Mouse (Mus musculus) embryonic facial prominence, embryonic 15.5 days (tissue): ENCODE measurements around the gene Mrpl51. TPM values are rescaled to one million over a fixed set of nuclear protein-coding genes. Genes with fewer than 3 reads are reported as not detected.
A peak's percentile ranks its signal among the peaks of the same experiment; 100 is the strongest.

Experiments
- ATAC-seq: fragments of 200-750 bp; cut with Nextera tagmentation; 2 replicates; pipeline ENCODE4 v1.8.0; 2017; ENCODE audit warnings: low read depth, moderate TSS enrichment; ENCODE audit not compliant: insufficient number of reproducible peaks, low FRiP score, low TSS enrichment
- H3K27ac ChIP-seq: fragments of 300-500 bp; sonication (generic); replicated peaks from 2 replicates; pipeline ENCODE4 v1.5.1; 2015; ENCODE audit warnings: mild to moderate bottlenecking, inconsistent platforms
- H3K27me3 ChIP-seq: fragments of 300-500 bp; sonication (generic); 2 replicates; pipeline ENCODE4 v1.6.1; 2015; ENCODE audit warnings: inconsistent platforms
- H3K36me3 ChIP-seq: fragments of 300-500 bp; sonication (generic); 2 replicates; pipeline ENCODE4 v1.6.1; 2015; ENCODE audit warnings: mild to moderate bottlenecking, inconsistent platforms
- H3K4me1 ChIP-seq: fragments of 300-500 bp; sonication (generic); 2 replicates; pipeline ENCODE4 v1.6.1; 2015; ENCODE audit warnings: inconsistent platforms
- H3K4me2 ChIP-seq: fragments of 300-500 bp; sonication (generic); replicated peaks from 2 replicates; pipeline ENCODE4 v1.6.1; 2015; ENCODE audit warnings: mild to moderate bottlenecking, inconsistent platforms
- H3K4me3 ChIP-seq: fragments of 300-500 bp; sonication (generic); replicated peaks from 2 replicates; pipeline ENCODE4 v1.5.1; 2015; ENCODE audit warnings: mild to moderate bottlenecking, inconsistent platforms
- H3K9ac ChIP-seq: fragments of 300-500 bp; sonication (generic); 2 replicates; pipeline ENCODE4 v1.6.1; 2015; ENCODE audit warnings: inconsistent platforms
- H3K9me3 ChIP-seq: fragments of 300-500 bp; sonication (generic); replicated peaks from 2 replicates; pipeline ENCODE4 v1.6.1; 2016; ENCODE audit warnings: inconsistent platforms
- WGBS: fragments of 180-500 bp; shearing (Covaris S2); methylation state at CpG from one replicate; pipeline ENCODE4 v1.1.7; 2015; 5-methylcytosine and 5-hydroxymethylcytosine counted together
- polyA plus RNA-seq: library from polyadenylated mRNA; unstranded; fragments of >200 nt; fragmentation: Nextera tagmentation; extraction: Ambion mirVana; gene quantifications from 2 replicates; pipeline ENCODE4 v1.2.1, GENCODE M21; 2015

The Mrpl51 gene
- polyA plus RNA-seq, 1 experiment from 2014 or later: 198 TPM

GRCm38 (mm10) chr6:125148926-125149568 is 42.6 kb upstream of the Mrpl51 start:
- Histone ChIP-seq H3K27ac (peak overlapping the region; percentile 78), H3K4me2 (peak overlapping the region; percentile 21), H3K4me3 (no peak overlapping the region), H3K4me1 (peaks cover 50% of the 10 kb centered on the region), H3K9me3 (no peaks in the 10 kb centered on the region), H3K27me3 (no peaks in the 10 kb centered on the region), H3K9ac (no peak overlapping the region), H3K36me3 (peaks cover 26% of the 10 kb centered on the region; the same call in 1 of the 2 replicates)
- ATAC-seq: 0 out of 2 replicates have a peak, but pooled peaks have one; percentile 5
- WGBS: 70% methylated on average over 16 of the region's 16 CpGs

GRCm38 (mm10) chr6:125149569-125149950 is 42.0 kb upstream of the Mrpl51 start:
- Histone ChIP-seq H3K36me3 (peaks cover 22% of the 10 kb centered on the region; the same call in 1 of the 2 replicates), H3K27ac (peak overlapping the region; percentile 78), H3K9ac (no peak overlapping the region), H3K4me1 (peaks cover 50% of the 10 kb centered on the region), H3K4me3 (no peak overlapping the region), H3K27me3 (no peaks in the 10 kb centered on the region), H3K9me3 (no peaks in the 10 kb centered on the region), H3K4me2 (no peak overlapping the region)
- 79% methylated on average over 7 of the region's 7 CpGs for WGBS
- no peak for ATAC-seq

- H3K9ac ChIP-seq: no peak overlapping the region
- 74% methylated on average over 22 of the region's 22 CpGs for WGBS
- peaks cover 25% of the 10 kb centered on the region for H3K36me3 ChIP-seq
These were observed 39.2 kb upstream of the Mrpl51 start for GRCm38 (mm10) chr6:125152212-125153017.

GRCm38 (mm10) chr6:125153018-125153389 is 38.6 kb upstream of the Mrpl51 start:
- peaks cover 24% of the 10 kb centered on the region for H3K4me1 ChIP-seq
- no peaks in the 10 kb centered on the region for H3K27me3 ChIP-seq
- no peak overlapping the region for H3K4me3 ChIP-seq
- H3K36me3 ChIP-seq: peaks cover 30% of the 10 kb centered on the region
- WGBS: 69% methylated on average over 5 of the region's 5 CpGs
- 0 out of 2 replicates have a peak overlapping the region, but pooled peaks have one; percentile 11 for H3K27ac ChIP-seq
- no peak overlapping the region for H3K9ac ChIP-seq
- no peaks in the 10 kb centered on the region for H3K9me3 ChIP-seq
- H3K4me2 ChIP-seq: no peak overlapping the region
- no peak for ATAC-seq

More at GRCm38 (mm10) chr6:125152212-125153017, 39.2 kb upstream of the Mrpl51 start:
- no peak overlapping the region for H3K4me2 ChIP-seq
- no peaks in the 10 kb centered on the region for H3K9me3 ChIP-seq
- H3K4me3 ChIP-seq: no peak overlapping the region
- peaks cover 28% of the 10 kb centered on the region for H3K4me1 ChIP-seq
- H3K27me3 ChIP-seq: no peaks in the 10 kb centered on the region
- no peak overlapping the region for H3K27ac ChIP-seq
- ATAC-seq: 0 out of 2 replicates have a peak, but pooled peaks have one; percentile 16

- Histone ChIP-seq H3K4me3 (no peak overlapping the region), H3K27ac (no peak overlapping the region), H3K27me3 (no peaks in the 10 kb centered on the region), H3K9ac (no peak overlapping the region), H3K9me3 (no peaks in the 10 kb centered on the region), H3K36me3 (peaks cover 33% of the 10 kb centered on the region), H3K4me2 (no peak overlapping the region), H3K4me1 (peaks cover 17% of the 10 kb centered on the region)
- 84% methylated on average over 4 of the region's 4 CpGs for WGBS
- ATAC-seq: no peak
These were observed 37.9 kb upstream of the Mrpl51 start for GRCm38 (mm10) chr6:125153682-125154081.

- H3K9me3 ChIP-seq: no peaks in the 10 kb centered on the region
- no peak for ATAC-seq
- H3K4me2 ChIP-seq: no peak overlapping the region
- peaks cover 41% of the 10 kb centered on the region for H3K36me3 ChIP-seq
- H3K4me1 ChIP-seq: peaks cover 10% of the 10 kb centered on the region; the same call in 1 of the 2 replicates
- H3K27ac ChIP-seq: no peak overlapping the region
- no peak overlapping the region for H3K4me3 ChIP-seq
- H3K9ac ChIP-seq: no peak overlapping the region
- no peaks in the 10 kb centered on the region for H3K27me3 ChIP-seq
These were observed 37.1 kb upstream of the Mrpl51 start for GRCm38 (mm10) chr6:125154550-125154949.

- Histone ChIP-seq H3K36me3 (peaks cover 48% of the 10 kb centered on the region), H3K27me3 (no peaks in the 10 kb centered on the region), H3K27ac (no peak overlapping the region), H3K4me2 (no peak overlapping the region), H3K9ac (no peak overlapping the region), H3K4me3 (no peak overlapping the region), H3K9me3 (no peaks in the 10 kb centered on the region), H3K4me1 (peaks cover 11% of the 10 kb centered on the region)
- ATAC-seq: no peak
- WGBS: 73% methylated on average over 8 of the region's 8 CpGs
These were observed 36.3 kb upstream of the Mrpl51 start for GRCm38 (mm10) chr6:125155262-125155661.

GRCm38 (mm10) chr6:125156491-125156890 is 35.1 kb upstream of the Mrpl51 start:
- ATAC-seq: no peak
- Histone ChIP-seq H3K4me1 (peaks cover 23% of the 10 kb centered on the region), H3K9ac (no peak overlapping the region), H3K27ac (no peak overlapping the region), H3K4me2 (no peak overlapping the region), H3K27me3 (no peaks in the 10 kb centered on the region), H3K9me3 (no peaks in the 10 kb centered on the region), H3K4me3 (no peak overlapping the region), H3K36me3 (peaks cover 60% of the 10 kb centered on the region)
- WGBS: 93% methylated on average over 3 of the region's 3 CpGs

GRCm38 (mm10) chr6:125156903-125157614 is 34.5 kb upstream of the Mrpl51 start:
- H3K9ac ChIP-seq: no peak overlapping the region
- H3K36me3 ChIP-seq: peaks cover 60% of the 10 kb centered on the region
- no peaks in the 10 kb centered on the region for H3K27me3 ChIP-seq
- peaks cover 26% of the 10 kb centered on the region for H3K4me1 ChIP-seq
- ATAC-seq: peak; percentile 43
- no peak overlapping the region for H3K4me3 ChIP-seq
- H3K9me3 ChIP-seq: no peaks in the 10 kb centered on the region
- peak overlapping the region; percentile 72; the same call in 1 of the 2 replicates for H3K27ac ChIP-seq
- H3K4me2 ChIP-seq: no peak overlapping the region
- 46% methylated on average over 7 of the region's 7 CpGs for WGBS

GRCm38 (mm10) chr6:125158944-125159492 is 32.6 kb upstream of the Mrpl51 start:
- WGBS: 82% methylated on average over 15 of the region's 15 CpGs
- Histone ChIP-seq H3K27me3 (no peaks in the 10 kb centered on the region), H3K9me3 (no peaks in the 10 kb centered on the region), H3K4me2 (no peak overlapping the region), H3K27ac (peak overlapping the region; percentile 34; the same call in 1 of the 2 replicates), H3K4me1 (peaks cover 29% of the 10 kb centered on the region), H3K4me3 (no peak overlapping the region), H3K9ac (no peak overlapping the region), H3K36me3 (peaks cover 54% of the 10 kb centered on the region)
- ATAC-seq: no peak
